Mouse (Mus musculus) limb, embryonic 14.5 days (tissue): ENCODE measurements around the gene Spast. TPM values are rescaled to one million over a fixed set of nuclear protein-coding genes. Genes with fewer than 3 reads are reported as not detected.
"Not testable (repeated sequence)": the region's sequence is repeated elsewhere in the genome, so short reads cannot be mapped to it uniquely, and the experiment has no call there.

Experiments
- ATAC-seq: fragments of 200-750 bp; cut with Nextera tagmentation; 2 replicates; pipeline ENCODE4 v1.8.0; 2017; ENCODE audit warnings: low read depth, moderate number of reproducible peaks, moderate TSS enrichment; ENCODE audit not compliant: low FRiP score
- DNase-seq: peaks from one replicate; pipeline ENCODE4 v3.0.0-alpha.2; 2015; ENCODE audit warnings: low spot score
- H3K27ac ChIP-seq: fragments of 300-500 bp; sonication (generic); replicated peaks from 2 replicates; pipeline ENCODE4 v1.5.1; 2014; ENCODE audit warnings: low read depth, mild to moderate bottlenecking, low read length, moderate library complexity, mixed read lengths
- H3K27me3 ChIP-seq: fragments of 300-500 bp; sonication (generic); 2 replicates; pipeline ENCODE4 v1.6.1; 2014; ENCODE audit warnings: low read length, mixed read lengths; ENCODE audit not compliant: control insufficient read depth, insufficient read depth
- H3K36me3 ChIP-seq: fragments of 300-500 bp; sonication (generic); 2 replicates; pipeline ENCODE4 v1.6.1; 2014; ENCODE audit warnings: mild to moderate bottlenecking, low read length, moderate library complexity, mixed read lengths; ENCODE audit not compliant: control insufficient read depth, insufficient read depth
- H3K4me1 ChIP-seq: fragments of 300-500 bp; sonication (generic); 2 replicates; pipeline ENCODE4 v1.6.1; 2014; ENCODE audit warnings: antibody characterized with exemption, low read length, mixed read lengths; ENCODE audit not compliant: control insufficient read depth, insufficient read depth
- H3K4me2 ChIP-seq: fragments of 300-500 bp; sonication (generic); replicated peaks from 2 replicates; pipeline ENCODE4 v1.6.1; 2014; ENCODE audit warnings: low read depth, mild to moderate bottlenecking, low read length, moderate library complexity; ENCODE audit not compliant: severe bottlenecking
- H3K4me3 ChIP-seq: fragments of 300-500 bp; sonication (generic); replicated peaks from 2 replicates; pipeline ENCODE4 v1.5.1; 2014; ENCODE audit warnings: low read length
- H3K9ac ChIP-seq: fragments of 300-500 bp; sonication (generic); 2 replicates; pipeline ENCODE4 v1.6.1; 2014; ENCODE audit warnings: mild to moderate bottlenecking, low read depth, low read length, moderate library complexity; ENCODE audit not compliant: severe bottlenecking
- H3K9me3 ChIP-seq: fragments of 300-500 bp; sonication (generic); 2 replicates; pipeline ENCODE4 v1.6.1; 2016; ENCODE audit warnings: low read length; ENCODE audit not compliant: control insufficient read depth
- POLR2A ChIP-seq: fragments of 200-500 bp; IDR thresholded peaks from 2 replicates; pipeline ENCODE4 v1.8.0; 2012; ENCODE audit warnings: inconsistent platforms, mild to moderate bottlenecking, moderate library complexity, borderline replicate concordance; ENCODE audit not compliant: insufficient read depth, insufficient read length; ENCODE audit errors: extremely low read depth
- WGBS: fragments of 180-500 bp; shearing (Covaris S2); extraction: QIAGEN DNeasy Blood & Tissue Kit; methylation state at CpG from one replicate; pipeline ENCODE4 v1.1.7; 2014; 5-methylcytosine and 5-hydroxymethylcytosine counted together
- polyA plus RNA-seq, 2 experiments: library from polyadenylated mRNA; depleted of rRNA in 1 of 2; stranded (reverse) in 1 of 2; unstranded in 1 of 2; fragments of >200 nt; fragmentation: Nextera tagmentation in 1 of 2; extraction: Ambion mirVana in 1 of 2; gene quantifications; 2 replicates each; pipeline versions ENCODE4 v1.2.1 to v1.2.3; 2012 to 2014

Spast gene
- polyA plus RNA-seq, 2 experiments: 23.7 to 28.3 TPM

GRCm38 (mm10) chr17:74294426-74295025, 44.3 kb upstream of the Spast start:
- peak; percentile 81 for DNase-seq
- 0% methylated on average over 10 of the region's 80 CpGs for WGBS
- Histone ChIP-seq H3K36me3 (peaks cover 12% of the 10 kb centered on the region), H3K4me2 (peak overlapping the region; percentile 82), H3K4me1 (peaks cover 18% of the 10 kb centered on the region), H3K27ac (peak overlapping the region; percentile 98), H3K9ac (peak overlapping the region; percentile 90), H3K9me3 (no peaks in the 10 kb centered on the region), H3K27me3 (no peaks in the 10 kb centered on the region), H3K4me3 (peak overlapping the region; percentile 85)
- TF ChIP-seq POLR2A: no peak
- ATAC-seq: peak; percentile 80

GRCm38 (mm10) chr17:74295026-74295970, 43.5 kb upstream of the Spast start, which contains the start of gene Memo1:
Gene Memo1 (minus strand): TSS chr17:74295521.
- H3K36me3 ChIP-seq: peaks cover 19% of the 10 kb centered on the region
- no peaks in the 10 kb centered on the region for H3K27me3 ChIP-seq
- under 1% methylated on average over 19 of the region's 110 CpGs for WGBS
- H3K4me2 ChIP-seq: peak within 1 kb of the TSS; percentile 82
- TF ChIP-seq POLR2A: peak; percentile 59; the same call in 1 of the 2 replicates
- peak within 1 kb of the TSS; percentile 90 for H3K9ac ChIP-seq
- H3K9me3 ChIP-seq: no peaks in the 10 kb centered on the region
- DNase-seq: peak; percentile 78
- peak within 1 kb of the TSS; percentile 85 for H3K4me3 ChIP-seq
- H3K4me1 ChIP-seq: peaks cover 18% of the 10 kb centered on the region
- ATAC-seq: peak; percentile 88
- H3K27ac ChIP-seq: peak within 1 kb of the TSS; percentile 98

GRCm38 (mm10) chr17:74296076-74296823, 42.5 kb upstream of the Spast start:
- DNase-seq: peak; percentile 66

GRCm38 (mm10) chr17:74296991-74297390, 41.8 kb upstream of the Spast start:
- H3K9me3 ChIP-seq, ATAC-seq, H3K4me3 ChIP-seq, DNase-seq, H3K9ac ChIP-seq, H3K27me3 ChIP-seq, H3K27ac ChIP-seq, H3K4me2 ChIP-seq, H3K4me1 ChIP-seq: not testable (repeated sequence)
- WGBS: 95% methylated on average over 5 of the region's 5 CpGs
- H3K36me3 ChIP-seq: peaks cover 33% of the 10 kb centered on the region

More at GRCm38 (mm10) chr17:74296076-74296823, 42.5 kb upstream of the Spast start:
- Histone ChIP-seq H3K36me3 (peaks cover 26% of the 10 kb centered on the region), H3K4me1 (peaks cover 12% of the 10 kb centered on the region), H3K4me3 (peak overlapping the region; percentile 85), H3K4me2 (peak overlapping the region; percentile 68), H3K27ac (peak overlapping the region; percentile 98), H3K27me3 (no peaks in the 10 kb centered on the region), H3K9ac (peak overlapping the region; percentile 90), H3K9me3 (no peaks in the 10 kb centered on the region)
- no peak for TF ChIP-seq POLR2A
- ATAC-seq: no peak
- WGBS: 33% methylated on average over 11 of the region's 11 CpGs

- Histone ChIP-seq H3K4me1 (no peaks in the 10 kb centered on the region), H3K9me3 (no peaks in the 10 kb centered on the region), H3K36me3 (peaks cover 54% of the 10 kb centered on the region), H3K27ac (no peak overlapping the region), H3K9ac (no peak overlapping the region), H3K4me2 (no peak overlapping the region), H3K27me3 (no peaks in the 10 kb centered on the region), H3K4me3 (no peak overlapping the region)
- 94% methylated on average over 5 of the region's 5 CpGs for WGBS
- DNase-seq (no peak), ATAC-seq (no peak)
- TF ChIP-seq POLR2A: no peak
Observed at GRCm38 (mm10) chr17:74300089-74300488, 38.7 kb upstream of the Spast start.
